Mouse (Mus musculus): Measurements from ENCODE around the gene Pla2g3.

DNA sequence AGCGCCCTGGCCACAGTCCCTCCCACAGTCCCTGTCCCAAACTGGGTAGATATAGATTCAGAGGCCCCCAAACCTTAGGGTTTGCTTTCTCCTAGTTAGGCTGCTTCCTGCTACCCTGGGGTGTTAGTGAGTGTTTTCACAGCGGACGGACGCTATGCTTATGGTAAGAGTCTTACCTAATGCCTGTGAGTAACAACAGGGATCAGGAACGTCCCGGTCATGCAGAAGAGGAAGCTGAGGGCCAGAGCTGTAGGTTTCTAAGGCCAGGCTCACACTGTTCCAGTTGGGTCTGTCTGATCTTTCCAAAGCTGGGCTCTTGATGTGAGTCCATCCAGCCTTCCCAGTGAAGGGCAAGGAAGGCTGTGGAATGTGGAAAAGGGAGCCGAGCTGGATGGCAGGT, 1.7 kb upstream of the Pla2g3 start:
- TF ChIP-seq CTCF (IDR thresholded peaks at IDR 0.05; ENCODE audit: extremely low read depth, insufficient read depth, insufficient read length, insufficient replicate concordance): no peak
- no peak for TF ChIP-seq POLR2A (IDR thresholded peaks at IDR 0.05; ENCODE audit: low read depth, low read length)
